ENCODE assay signal across 23 mouse cellular contexts in the genomic region with DNA sequence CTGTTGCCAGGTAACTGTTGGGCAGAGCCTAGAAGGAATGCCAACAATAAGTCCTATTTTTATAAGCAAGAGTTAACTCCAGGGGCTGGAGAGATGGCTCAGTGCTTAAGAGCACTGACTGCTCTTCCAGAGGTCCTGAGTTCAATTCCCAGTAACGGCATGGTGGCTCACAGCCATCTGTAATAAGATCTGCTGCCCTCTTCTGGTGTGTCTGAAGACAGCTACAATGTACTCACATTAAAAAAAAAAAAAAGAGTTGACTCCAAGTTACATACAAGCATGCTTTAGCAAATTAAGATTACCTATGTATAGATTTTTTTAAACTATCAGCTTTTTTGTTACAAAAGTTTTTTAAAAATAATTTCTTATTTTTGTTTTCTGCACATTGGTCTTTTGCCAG. TPM values are rescaled to one million over a fixed set of nuclear protein-coding genes. Genes with fewer than 3 reads are reported as not detected.
DNase-seq lines count a peak whose midpoint lies in the region; ATAC-seq and TF ChIP-seq lines count a peak whose summit lies in the region.
"Had no signal": no experiment of that assay in that cellular context is flagged by ENCODE, and none has a peak within 500 bp of the region (broad histone marks: within the 10 kb centered on the region; RNA-seq: fewer than 3 reads in every experiment).

No protein-coding gene starts in this region.

- no peaks in the 10 kb centered on the region for H3K9me3 ChIP-seq in kidney, postnatal 0 days (replicated peaks; ENCODE audit: low read length)
- H3K9me3 ChIP-seq in midbrain, embryonic 11.5 days (ENCODE audit: control insufficient read depth, low read length), result no peaks in the 10 kb centered on the region
- H3K9me3 ChIP-seq in midbrain, embryonic 14.5 days (ENCODE audit: control insufficient read depth, low read length), result no peaks in the 10 kb centered on the region
- no peaks in the 10 kb centered on the region for H3K9me3 ChIP-seq in MEL (replicated peaks; ENCODE audit: insufficient read depth, low read length)
- H3K9me3 ChIP-seq: embryonic facial prominence, embryonic 12.5 days; embryonic facial prominence, embryonic 15.5 days; G1E; hindbrain, embryonic 12.5 days; hindbrain, embryonic 15.5 days had no signal

- 87% methylated on average over 1 of the region's 1 CpGs for WGBS in kidney, postnatal 0 days
- 91% methylated on average over 1 of the region's 1 CpGs for WGBS in midbrain, embryonic 11.5 days
- 76% methylated on average over 1 of the region's 1 CpGs for WGBS in midbrain, embryonic 14.5 days

- H3K27me3 ChIP-seq in kidney, postnatal 0 days (ENCODE audit: insufficient read depth, low read length), result no peaks in the 10 kb centered on the region
- no peaks in the 10 kb centered on the region for H3K27me3 ChIP-seq in midbrain, embryonic 11.5 days (ENCODE audit: control insufficient read depth, insufficient read depth, low read length)
- no peaks in the 10 kb centered on the region for H3K27me3 ChIP-seq in midbrain, embryonic 14.5 days (ENCODE audit: control insufficient read depth, insufficient read depth, low read length)
- H3K27me3 ChIP-seq in MEL (ENCODE audit: control insufficient read depth in 1 of 2, insufficient read depth in 2 of 2, low read length in 2 of 2), result peaks cover 3 to 8% of the 10 kb centered on the region in 2 experiments
- H3K27me3 ChIP-seq: embryonic facial prominence, embryonic 12.5 days; embryonic facial prominence, embryonic 15.5 days; hindbrain, embryonic 12.5 days; hindbrain, embryonic 15.5 days had no signal

- TF ChIP-seq POLR2A in MEL (IDR thresholded peaks at IDR 0.05; ENCODE audit: control insufficient read depth in 1 of 2, insufficient read depth in 1 of 2, low read depth in 1 of 2, low read length in 2 of 2, poor library complexity in 1 of 2), result no peak

- ATAC-seq in kidney, postnatal 0 days (replicated peaks; ENCODE audit: low FRiP score, low read depth), result no peak
- no peak for ATAC-seq in midbrain, embryonic 11.5 days (ENCODE audit: low FRiP score)
- ATAC-seq in midbrain, embryonic 14.5 days (ENCODE audit: low FRiP score, low TSS enrichment), result no peak
- ATAC-seq: CD4-positive, CD25-positive, alpha-beta regulatory T cell, adult 4 months; forebrain, embryonic 14.5 days; forebrain, postnatal 0 days had no signal

- no peaks in the 10 kb centered on the region for H3K79me2 ChIP-seq in MEL (ENCODE audit: control insufficient read depth, insufficient read depth, low read length, poor library complexity)

- TF ChIP-seq EP300 in MEL (IDR thresholded peaks at IDR 0.05; ENCODE audit: low read depth in 1 of 2, low read length in 2 of 2), result no peak

- no peaks in the 10 kb centered on the region for H3K36me3 ChIP-seq in kidney, postnatal 0 days (ENCODE audit: insufficient read depth, low read length)
- no peaks in the 10 kb centered on the region for H3K36me3 ChIP-seq in midbrain, embryonic 11.5 days (ENCODE audit: control insufficient read depth, insufficient read depth, low read length)
- no peaks in the 10 kb centered on the region for H3K36me3 ChIP-seq in midbrain, embryonic 14.5 days (ENCODE audit: control insufficient read depth, insufficient read depth, low read length)
- H3K36me3 ChIP-seq in MEL (ENCODE audit: control insufficient read depth in 1 of 2, insufficient read depth in 2 of 2, low read length in 2 of 2), result no peaks in the 10 kb centered on the region; a peak in 1 of 4 replicates
- H3K36me3 ChIP-seq: embryonic facial prominence, embryonic 12.5 days; embryonic facial prominence, embryonic 15.5 days; G1E; hindbrain, embryonic 12.5 days; hindbrain, embryonic 15.5 days had no signal

- 0 out of 2 replicates have a peak, but pooled peaks have one; percentile 2 for TF ChIP-seq CTCF in kidney, postnatal 0 days (IDR thresholded peaks at IDR 0.05; ENCODE audit: low read depth)
- no peak; a peak in 1 of 6 replicates for TF ChIP-seq CTCF in MEL (IDR thresholded peaks at IDR 0.05 in 2 of 3, conservative IDR thresholded peaks at IDR 0.05 in 1 of 3; ENCODE audit: control insufficient read depth in 1 of 3, insufficient read depth in 1 of 3, low read depth in 2 of 3, low read length in 3 of 3, poor library complexity in 1 of 3, severe bottlenecking in 1 of 3)

- H3K4me2 ChIP-seq in kidney, postnatal 0 days (ENCODE audit: low read length), result no peak overlapping the region
- no peak overlapping the region for H3K4me2 ChIP-seq in midbrain, embryonic 11.5 days
- H3K4me2 ChIP-seq in midbrain, embryonic 14.5 days (ENCODE audit: low read length), result no peak overlapping the region
- H3K4me2 ChIP-seq: embryonic facial prominence, embryonic 12.5 days; embryonic facial prominence, embryonic 15.5 days; heart, embryonic 11.5 days; hindbrain, embryonic 12.5 days; hindbrain, embryonic 15.5 days had no signal

- no peak overlapping the region for H3K4me3 ChIP-seq in kidney, postnatal 0 days (replicated peaks; ENCODE audit: low read depth, low read length)
- no peak overlapping the region for H3K4me3 ChIP-seq in midbrain, embryonic 11.5 days (ENCODE audit: low read depth, low read length)
- H3K4me3 ChIP-seq in midbrain, embryonic 14.5 days (replicated peaks; ENCODE audit: low read depth, low read length), result no peak overlapping the region
- no peak overlapping the region for H3K4me3 ChIP-seq in MEL (ENCODE audit: control insufficient read depth in 1 of 2, insufficient read depth in 1 of 2, low read depth in 2 of 2, low read length in 2 of 2)
- H3K4me3 ChIP-seq: embryonic facial prominence, embryonic 12.5 days; embryonic facial prominence, embryonic 15.5 days; gastrocnemius, adult 2 months; hindbrain, embryonic 12.5 days; hindbrain, embryonic 15.5 days had no signal

- DNase-seq in kidney, postnatal 0 days (ENCODE audit: low spot score), result no peak
- no peak for DNase-seq in kidney, postnatal 10 days
- peak; percentile 8 for DNase-seq in midbrain, embryonic 11.5 days (ENCODE audit: low spot score, missing footprints)
- DNase-seq in midbrain, embryonic 14.5 days, result no peak
- no peak for DNase-seq in MEL (ENCODE audit: low read depth, low spot score)
- DNase-seq in adrenal gland, postnatal 14 days, result no peak
- DNase-seq: adrenal gland, adult 2 months; adrenal gland, postnatal 25 days; cerebellum, adult 18-20 months; cerebellum, adult 9-10 months; cerebellum, postnatal 14 days; forebrain, postnatal 0 days; gastrocnemius, adult 2 months; gastrocnemius, postnatal 25 days; heart, adult 18-20 months had no signal

- no peaks in the 10 kb centered on the region; the same call in 1 of the 2 replicates for H3K4me1 ChIP-seq in kidney, postnatal 0 days (replicated peaks; ENCODE audit: insufficient read depth, low read length)
- no peaks in the 10 kb centered on the region for H3K4me1 ChIP-seq in midbrain, embryonic 11.5 days (ENCODE audit: control insufficient read depth, insufficient read depth, low read length)
- no peaks in the 10 kb centered on the region for H3K4me1 ChIP-seq in midbrain, embryonic 14.5 days (ENCODE audit: control insufficient read depth, insufficient read depth, low read length)
- H3K4me1 ChIP-seq in MEL (ENCODE audit: control insufficient read depth in 1 of 2, insufficient read depth in 2 of 2, low read length in 2 of 2), result no peaks in the 10 kb centered on the region
- H3K4me1 ChIP-seq: embryonic facial prominence, embryonic 12.5 days; embryonic facial prominence, embryonic 15.5 days; hindbrain, embryonic 12.5 days; hindbrain, embryonic 15.5 days had no signal

- H3K27ac ChIP-seq in kidney, postnatal 0 days, result no peak overlapping the region
- H3K27ac ChIP-seq in midbrain, embryonic 11.5 days (ENCODE audit: low read depth, low read length), result no peak overlapping the region
- H3K27ac ChIP-seq in midbrain, embryonic 14.5 days (replicated peaks; ENCODE audit: low read depth, low read length), result no peak overlapping the region
- H3K27ac ChIP-seq in MEL (ENCODE audit: control insufficient read depth, low read depth, low read length), result no peak overlapping the region
- H3K27ac ChIP-seq: embryonic facial prominence, embryonic 12.5 days; embryonic facial prominence, embryonic 15.5 days; gastrocnemius, adult 2 months; hindbrain, embryonic 12.5 days; hindbrain, embryonic 15.5 days had no signal

- H3K9ac ChIP-seq in kidney, postnatal 0 days (ENCODE audit: low read depth, low read length), result no peak overlapping the region
- H3K9ac ChIP-seq in midbrain, embryonic 11.5 days (ENCODE audit: low read length), result no peak overlapping the region
- H3K9ac ChIP-seq in midbrain, embryonic 14.5 days (replicated peaks; ENCODE audit: low read length), result no peak overlapping the region
- no peak overlapping the region for H3K9ac ChIP-seq in MEL (ENCODE audit: control insufficient read depth, low read depth, low read length, poor library complexity, severe bottlenecking)
- H3K9ac ChIP-seq: embryonic facial prominence, embryonic 12.5 days; embryonic facial prominence, embryonic 15.5 days; forebrain, postnatal 0 days; hindbrain, embryonic 12.5 days; hindbrain, embryonic 15.5 days had no signal

- no peak for TF ChIP-seq RAD21 in MEL (IDR thresholded peaks at IDR 0.05; ENCODE audit: low read depth, low read length)

TF ChIP-seq in MEL, 35 proteins besides CTCF, POLR2A, EP300 and RAD21:
- TF ChIP-seq GABPA (IDR thresholded peaks at IDR 0.05; ENCODE audit: low read depth, low read length) (no peak), ZNF384 (IDR thresholded peaks at IDR 0.05; ENCODE audit: low read depth, low read length) (peak; percentile 26; the same call in 1 of the 2 replicates)

RNA-seq across cellular contexts. Expression of a gene that starts 19.4 kb away (rescaled TPM):
- polyA plus RNA-seq in kidney, postnatal 0 days (2015; fragmentation: Nextera tagmentation; extraction: Ambion mirVana), result 83.7 and 95.6 TPM in 2 replicates
- polyA plus RNA-seq in midbrain, embryonic 11.5 days (2014; fragmentation: Nextera tagmentation; extraction: Ambion mirVana), result 3.0 and 4.0 TPM in 2 replicates
- 0.42 and 2.4 TPM in 2 replicates for polyA plus RNA-seq in midbrain, embryonic 14.5 days (2014; fragmentation: Nextera tagmentation; extraction: Ambion mirVana)
- 7.3 and 7.6 TPM in 2 replicates for total RNA-seq in MEL (2012; rRNA removed)
- 10 to 100 TPM in 1 of 2 experiments, not detected in 1; 40.5 TPM for polyA plus RNA-seq in MEL (2012; ENCODE audit: insufficient read depth in 1 of 2, insufficient read length in 2 of 2, low read depth in 1 of 2, low replicate concordance in 2 of 2, missing spikeins in 1 of 2)
- total RNA-seq in adrenal gland, postnatal 14 days (2021), result 51.1 and 59.2 TPM in 2 replicates

RNA-seq across cellular contexts. Expression of a gene that starts 53.7 kb away (rescaled TPM):
- polyA plus RNA-seq in kidney, postnatal 0 days (2015; fragmentation: Nextera tagmentation; extraction: Ambion mirVana), result 15.7 and 15.9 TPM in 2 replicates
- 10.1 and 11.4 TPM in 2 replicates for polyA plus RNA-seq in midbrain, embryonic 11.5 days (2014; fragmentation: Nextera tagmentation; extraction: Ambion mirVana)
- 8.1 and 13.6 TPM in 2 replicates for polyA plus RNA-seq in midbrain, embryonic 14.5 days (2014; fragmentation: Nextera tagmentation; extraction: Ambion mirVana)
- 1.8 and 2.3 TPM in 2 replicates for total RNA-seq in MEL (2012; rRNA removed)
- 1 to 10 TPM in 1 of 2 experiments, not detected in 1; 8.7 TPM for polyA plus RNA-seq in MEL (2012; ENCODE audit: insufficient read depth in 1 of 2, insufficient read length in 2 of 2, low read depth in 1 of 2, low replicate concordance in 2 of 2, missing spikeins in 1 of 2)
- 32.3 and 32.5 TPM in 2 replicates for total RNA-seq in adrenal gland, postnatal 14 days (2021)
- polyA plus RNA-seq: G1E had no signal
